Mouse (Mus musculus) midbrain, embryonic 15.5 days (tissue): Measurements from ENCODE around the gene Tectb. TPM values are rescaled to one million over a fixed set of nuclear protein-coding genes. Genes with fewer than 3 reads are reported as not detected.

Experiments used
- ATAC-seq: fragments of 200-750 bp; cut with Nextera tagmentation; replicated peaks from 2 replicates; pipeline ENCODE4 v1.8.0; 2017; ENCODE audit warnings: moderate TSS enrichment
- H3K27ac ChIP-seq: fragments of 300-500 bp; sonication (generic); 2 replicates; pipeline ENCODE4 v1.5.1; 2015; ENCODE audit warnings: mild to moderate bottlenecking, inconsistent platforms
- H3K27me3 ChIP-seq: fragments of 300-500 bp; sonication (generic); replicated peaks from 2 replicates; pipeline ENCODE4 v1.6.1; 2015; ENCODE audit warnings: inconsistent platforms
- H3K36me3 ChIP-seq: fragments of 300-500 bp; sonication (generic); replicated peaks from 2 replicates; pipeline ENCODE4 v1.6.1; 2015; ENCODE audit warnings: inconsistent platforms
- H3K4me1 ChIP-seq: fragments of 300-500 bp; sonication (generic); 2 replicates; pipeline ENCODE4 v1.6.1; 2015; ENCODE audit warnings: inconsistent platforms
- H3K4me2 ChIP-seq: fragments of 300-500 bp; sonication (generic); 2 replicates; pipeline ENCODE4 v1.6.1; 2015; ENCODE audit warnings: inconsistent platforms, mild to moderate bottlenecking, moderate library complexity
- H3K4me3 ChIP-seq: fragments of 300-500 bp; sonication (generic); 2 replicates; pipeline ENCODE4 v1.5.1; 2015; ENCODE audit warnings: mild to moderate bottlenecking, inconsistent platforms
- H3K9ac ChIP-seq: fragments of 300-500 bp; sonication (generic); 2 replicates; pipeline ENCODE4 v1.6.1; 2015; ENCODE audit warnings: mild to moderate bottlenecking, inconsistent platforms
- H3K9me3 ChIP-seq: fragments of 300-500 bp; sonication (generic); 2 replicates; pipeline ENCODE4 v1.6.1; 2016; ENCODE audit warnings: inconsistent platforms
- WGBS: fragments of 180-500 bp; shearing (Covaris S2); methylation state at CpG from one replicate; pipeline ENCODE4 v1.1.7; 2015; ENCODE audit warnings: mixed read lengths; 5-methylcytosine and 5-hydroxymethylcytosine counted together
- microRNA-seq: library from miRNA; unstranded; fragments of <30 nt; microRNA quantifications from one replicate; pipeline ENCODE4, GENCODE M21; 2016
- polyA plus RNA-seq: library from polyadenylated mRNA; unstranded; fragments of >200 nt; fragmentation: Nextera tagmentation; extraction: Ambion mirVana; gene quantifications from 2 replicates; pipeline ENCODE4 v1.2.1, GENCODE M21; 2015

The Tectb gene
- polyA plus RNA-seq, 1 experiment from 2014 or later = 0.22 TPM

GRCm38 (mm10) chr19:55244791-55245231 lies 64.3 kb downstream of the Tectb start:
- Histone ChIP-seq H3K9ac (no peak overlapping the region), H3K4me3 (no peak overlapping the region), H3K36me3 (no peaks in the 10 kb centered on the region), H3K9me3 (no peaks in the 10 kb centered on the region), H3K4me1 (no peaks in the 10 kb centered on the region), H3K4me2 (no peak overlapping the region), H3K27ac (no peak overlapping the region), H3K27me3 (no peaks in the 10 kb centered on the region)
- WGBS = 31% methylated on average over 7 of the region's 7 CpGs
- no peak for ATAC-seq

Small RNA genes lying within 50 kb of the gene (microRNA-seq; reads per million reads assigned to microRNA genes)
- 4.2 reads per million, percentile 21 among the genes with 10 or more reads in this experiment for gene Mir6715

Other genes with a start within 250 kb of the Tectb start
- gene Gpam, start 53.5 kb upstream of the Tectb start, polyA plus RNA-seq = 24.6 and 25.8 TPM in 2 replicates
- not detected in 2 replicates for gene Gucy2g, start 60.5 kb downstream of the Tectb start, polyA plus RNA-seq
- gene Acsl5, start 71.2 kb downstream of the Tectb start, polyA plus RNA-seq = 13.4 and 15.7 TPM in 2 replicates
- 66.9 and 67.6 TPM in 2 replicates for gene Zdhhc6, start 135.3 kb downstream of the Tectb start, polyA plus RNA-seq
- 36.8 and 40.6 TPM in 2 replicates for gene Vti1a, start 135.6 kb downstream of the Tectb start, polyA plus RNA-seq